Mouse (Mus musculus): Measurements from ENCODE around the gene Yod1. TPM values are rescaled to one million over a fixed set of nuclear protein-coding genes. Genes with fewer than 3 reads are reported as not detected.
A peak's percentile ranks its signal among the peaks of the same experiment; 100 is the strongest.

The Yod1 gene
- polyA plus RNA-seq, 1 experiment from 2014 or later, result 11.5 TPM

- H3K36me3 ChIP-seq, result peaks cover 16% of the 10 kb centered on the region
- no peaks in the 10 kb centered on the region for H3K9me3 ChIP-seq (replicated peaks)
- DNase-seq (ENCODE audit: low spot score), result no peak
- peak overlapping the region; percentile 82 for H3K4me3 ChIP-seq
- H3K27ac ChIP-seq (replicated peaks), result peak overlapping the region; percentile 94
- H3K4me1 ChIP-seq, result peaks cover 27% of the 10 kb centered on the region
- peaks cover 24% of the 10 kb centered on the region for H3K27me3 ChIP-seq (ENCODE audit: low read depth, poor library complexity, severe bottlenecking)
- WGBS, result 3% methylated on average over 3 of the region's 3 CpGs
Measured at GRCm38 (mm10) chr1:130716218-130716512, 962 bp upstream of the Yod1 start.

GRCm38 (mm10) chr1:130716513-130717290 is 425 bp upstream of the Yod1 start:
- DNase-seq (ENCODE audit: low spot score), result no peak

DNA sequence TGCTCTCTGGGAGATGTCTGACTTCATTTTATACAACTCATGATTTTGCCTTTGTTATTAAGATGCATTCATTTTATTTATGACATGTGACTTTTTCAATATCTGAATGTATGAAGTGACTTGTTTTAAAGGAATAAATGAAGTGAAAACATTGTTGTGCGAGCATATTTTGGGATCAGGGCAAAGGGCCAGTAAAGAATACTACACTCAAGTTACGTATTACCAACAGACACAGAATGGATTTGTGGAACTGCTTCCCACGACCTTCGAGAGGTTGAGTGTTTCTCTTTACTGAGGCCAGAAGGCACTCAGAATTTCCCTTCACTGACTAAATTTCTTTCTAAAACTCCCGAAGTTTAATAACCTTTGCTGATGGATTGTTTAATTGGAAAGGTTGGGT is 7.1 kb downstream of the Yod1 start:
- no peak for DNase-seq (ENCODE audit: low spot score)
- 97% methylated on average over 5 of the region's 5 CpGs for WGBS
- Histone ChIP-seq H3K4me1 (peaks cover 3% of the 10 kb centered on the region; the same call in 1 of the 2 replicates), H3K4me3 (no peak overlapping the region), H3K9me3 (replicated peaks) (no peaks in the 10 kb centered on the region), H3K27ac (replicated peaks) (no peak overlapping the region), H3K36me3 (peaks cover 19% of the 10 kb centered on the region), H3K27me3 (ENCODE audit: low read depth, poor library complexity, severe bottlenecking) (no peaks in the 10 kb centered on the region)

More at GRCm38 (mm10) chr1:130716513-130717290, 425 bp upstream of the Yod1 start:
- Histone ChIP-seq H3K9me3 (replicated peaks) (no peaks in the 10 kb centered on the region), H3K4me1 (peaks cover 27% of the 10 kb centered on the region), H3K36me3 (peaks cover 16% of the 10 kb centered on the region), H3K4me3 (peak overlapping the region; percentile 82), H3K27ac (replicated peaks) (peak overlapping the region; percentile 94), H3K27me3 (ENCODE audit: low read depth, poor library complexity, severe bottlenecking) (peaks cover 24% of the 10 kb centered on the region)
- WGBS, result under 1% methylated on average over 42 of the region's 42 CpGs

- Histone ChIP-seq H3K4me3 (no peak overlapping the region), H3K4me1 (peaks cover 1% of the 10 kb centered on the region), H3K36me3 (peaks cover 10% of the 10 kb centered on the region), H3K27me3 (ENCODE audit: low read depth, poor library complexity, severe bottlenecking) (no peaks in the 10 kb centered on the region), H3K27ac (replicated peaks) (no peak overlapping the region), H3K9me3 (replicated peaks) (no peaks in the 10 kb centered on the region)
- DNase-seq (ENCODE audit: low spot score), result no peak
- WGBS, result 90% methylated on average over 2 of the region's 2 CpGs
Measured at GRCm38 (mm10) chr1:130726396-130726795, 9.3 kb downstream of the Yod1 start.

DNA sequence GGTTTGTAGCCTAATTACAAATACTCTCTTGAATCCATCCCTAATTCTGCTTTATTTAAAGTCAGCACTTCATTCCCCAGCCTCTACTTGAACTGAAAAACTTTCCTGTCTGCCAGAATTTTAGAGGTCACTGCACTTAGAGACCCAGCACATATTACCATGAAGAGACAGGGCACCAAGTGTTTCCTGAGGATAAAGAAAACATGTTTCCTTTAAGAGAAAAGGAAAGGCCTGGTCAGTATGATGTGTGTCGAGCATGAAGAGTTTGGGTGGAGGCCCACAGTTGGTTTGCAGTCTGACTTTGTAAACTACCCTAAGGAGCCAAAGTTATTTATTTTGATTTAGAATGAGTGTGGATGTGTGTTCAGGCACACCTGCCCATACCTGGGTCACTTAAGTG is 10.9 kb downstream of the Yod1 start:
- H3K4me1 ChIP-seq, result peaks cover 10% of the 10 kb centered on the region
- peaks cover 6% of the 10 kb centered on the region; the same call in 1 of the 2 replicates for H3K36me3 ChIP-seq
- DNase-seq (ENCODE audit: low spot score), result no peak
- no peak overlapping the region for H3K27ac ChIP-seq (replicated peaks)
- no peaks in the 10 kb centered on the region for H3K9me3 ChIP-seq (replicated peaks)
- no peaks in the 10 kb centered on the region for H3K27me3 ChIP-seq (ENCODE audit: low read depth, poor library complexity, severe bottlenecking)
- 85% methylated on average over 1 of the region's 1 CpGs for WGBS
- no peak overlapping the region for H3K4me3 ChIP-seq

DNA sequence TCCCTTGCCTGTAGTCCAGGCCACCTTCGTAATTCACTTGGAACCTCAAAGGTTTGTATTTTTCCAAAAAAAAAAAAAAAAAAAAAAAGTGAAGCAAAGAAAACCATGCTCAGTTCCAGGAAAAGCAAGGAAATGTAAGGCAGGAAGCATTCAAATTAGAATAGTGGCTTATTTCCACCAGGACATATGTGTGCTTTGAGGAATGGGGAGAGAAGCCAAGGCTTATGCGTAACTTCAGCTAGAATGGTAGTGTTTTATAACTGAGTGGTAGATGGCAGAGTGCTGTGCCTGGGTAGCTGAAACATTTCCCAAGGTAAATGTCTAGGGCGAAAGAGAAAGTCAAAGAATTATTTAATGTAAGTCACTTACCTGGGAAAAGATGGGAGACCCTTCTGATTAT is 11.6 kb downstream of the Yod1 start:
- Histone ChIP-seq H3K9me3 (replicated peaks) (no peaks in the 10 kb centered on the region), H3K27me3 (ENCODE audit: low read depth, poor library complexity, severe bottlenecking) (no peaks in the 10 kb centered on the region), H3K27ac (replicated peaks) (no peak overlapping the region), H3K4me1 (peaks cover 10% of the 10 kb centered on the region), H3K36me3 (0 out of 2 replicates have a peak, but pooled peaks cover under 1% of the 10 kb centered on the region), H3K4me3 (no peak overlapping the region)
- 91% methylated on average over 3 of the region's 3 CpGs for WGBS
- no peak for DNase-seq (ENCODE audit: low spot score)

DNA sequence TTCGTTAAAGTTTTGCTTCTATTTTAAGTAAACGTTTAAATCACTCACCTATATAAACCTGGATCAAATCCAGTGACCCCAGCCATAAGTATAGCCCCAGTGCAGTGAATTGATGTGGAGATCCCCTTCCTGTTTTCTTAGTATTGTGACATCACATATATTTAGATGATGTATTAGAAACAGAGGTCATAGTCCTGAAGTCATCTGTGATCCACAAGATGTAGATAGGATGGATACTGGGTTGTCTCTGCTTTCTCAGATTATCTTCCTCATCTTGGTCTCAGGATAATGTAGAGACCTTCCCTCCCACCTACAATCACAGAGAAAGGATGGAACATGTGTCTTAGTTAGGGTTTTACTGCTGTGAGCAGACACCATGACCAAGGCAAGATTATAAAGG is 12.0 kb downstream of the Yod1 start, which contains the start of gene Pfkfb2:
Pfkfb2 (minus strand) TSS at position 101 of the 400 bp plus-strand sequence.
- no peak within 1 kb of the TSS for H3K27ac ChIP-seq (replicated peaks)
- peaks cover 10% of the 10 kb centered on the region for H3K4me1 ChIP-seq
- DNase-seq (ENCODE audit: low spot score), result no peak
- 89% methylated on average over 2 of the region's 2 CpGs for WGBS
- no peak within 1 kb of the TSS for H3K4me3 ChIP-seq
- H3K36me3 ChIP-seq, result no peaks in the 10 kb centered on the region
- H3K9me3 ChIP-seq (replicated peaks), result no peaks in the 10 kb centered on the region
- no peaks in the 10 kb centered on the region for H3K27me3 ChIP-seq (ENCODE audit: low read depth, poor library complexity, severe bottlenecking)

DNA sequence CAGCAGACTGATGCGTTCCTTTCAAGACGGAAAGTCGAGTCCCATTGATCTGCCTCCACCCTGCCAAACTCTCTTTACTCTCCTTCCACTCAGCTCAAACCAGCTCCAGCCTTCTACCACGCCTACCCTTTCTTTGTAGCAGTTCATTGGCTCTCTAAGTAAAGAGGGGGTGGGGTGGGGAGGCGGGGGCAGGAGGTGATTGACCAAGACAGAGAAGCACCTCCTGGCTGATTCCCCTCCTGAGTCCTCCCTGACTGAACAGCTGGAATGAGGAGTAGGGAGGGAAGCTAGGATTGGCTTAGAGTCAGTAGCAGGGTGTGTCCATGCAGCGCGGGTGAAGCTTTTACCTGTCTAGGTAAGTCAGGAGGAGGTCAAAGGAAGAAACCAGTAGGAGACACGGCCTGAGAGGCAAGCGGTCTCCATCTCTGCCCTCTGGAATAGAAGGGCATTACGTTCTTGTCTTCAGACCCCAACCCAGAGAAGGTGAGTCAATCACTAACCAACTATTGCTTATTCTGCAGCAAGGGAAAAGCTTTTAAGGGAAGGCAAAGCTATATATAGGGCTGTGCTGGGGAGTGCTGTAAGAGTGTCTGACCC is 14.7 kb downstream of the Yod1 start, which contains the start of gene AA986860:
AA986860 (plus strand) TSS at position 236 of the 597 bp plus-strand sequence.
- H3K36me3 ChIP-seq, result no peaks in the 10 kb centered on the region
- H3K4me1 ChIP-seq, result peaks cover 10% of the 10 kb centered on the region
- H3K27ac ChIP-seq (replicated peaks), result no peak within 1 kb of the TSS
- H3K9me3 ChIP-seq (replicated peaks), result no peaks in the 10 kb centered on the region
- peak within 1 kb of the TSS; percentile 34 for H3K4me3 ChIP-seq
- 5% methylated on average over 10 of the region's 10 CpGs for WGBS
- peak; percentile 51 for DNase-seq (ENCODE audit: low spot score)
- H3K27me3 ChIP-seq (ENCODE audit: low read depth, poor library complexity, severe bottlenecking), result no peaks in the 10 kb centered on the region

DNA sequence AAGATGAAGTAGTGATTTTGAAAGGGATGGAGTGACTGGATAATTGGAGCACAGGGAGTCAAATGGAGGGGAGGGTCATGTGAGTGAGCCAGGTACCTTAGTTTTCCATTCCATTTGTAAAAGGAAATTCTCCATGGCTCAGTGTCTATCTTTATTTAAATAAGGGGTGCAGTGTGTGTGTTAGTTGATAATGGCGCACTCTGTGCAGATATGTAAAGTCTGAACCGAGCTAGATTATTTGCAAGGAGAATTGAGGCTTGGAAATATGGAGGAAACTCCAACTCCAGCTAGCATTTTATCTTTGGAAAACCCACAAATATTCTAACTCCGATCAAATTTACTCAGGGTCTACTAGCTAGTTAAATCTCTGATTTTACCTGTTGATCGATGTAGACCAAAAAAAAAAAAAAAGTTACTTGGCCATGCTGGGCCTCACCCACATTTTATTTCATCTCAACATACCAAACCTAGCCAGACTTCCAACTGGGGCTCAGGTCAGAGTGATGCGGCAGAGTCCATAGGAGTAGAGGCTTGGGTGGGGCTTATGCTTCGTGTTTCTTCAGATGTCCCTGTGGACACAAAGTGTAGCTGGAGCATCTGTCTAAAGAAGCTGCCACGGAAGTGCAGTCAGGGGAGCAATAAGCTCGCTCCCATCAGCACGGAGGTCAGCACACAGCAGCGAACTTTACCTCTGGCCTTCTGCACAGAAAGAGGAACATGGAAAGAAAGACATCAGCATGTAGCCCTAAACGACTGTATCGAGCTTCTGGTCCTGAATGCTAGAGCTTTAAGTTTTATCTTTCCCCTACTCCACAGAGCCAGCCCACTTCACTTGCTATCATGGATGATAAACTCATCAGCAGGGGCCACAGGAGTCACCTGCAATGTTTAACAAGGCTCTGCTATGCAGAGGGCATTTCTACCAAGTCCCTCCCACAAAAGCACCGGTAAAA is 15.9 kb downstream of the Yod1 start:
- Histone ChIP-seq H3K9me3 (replicated peaks) (no peaks in the 10 kb centered on the region), H3K27me3 (ENCODE audit: low read depth, poor library complexity, severe bottlenecking) (no peaks in the 10 kb centered on the region), H3K27ac (replicated peaks) (no peak overlapping the region), H3K36me3 (no peaks in the 10 kb centered on the region), H3K4me1 (peaks cover 10% of the 10 kb centered on the region), H3K4me3 (no peak overlapping the region)
- DNase-seq (ENCODE audit: low spot score), result no peak
- whole genome bisulfite sequencing, result 92% methylated on average over 13 of the region's 13 CpGs

DNA sequence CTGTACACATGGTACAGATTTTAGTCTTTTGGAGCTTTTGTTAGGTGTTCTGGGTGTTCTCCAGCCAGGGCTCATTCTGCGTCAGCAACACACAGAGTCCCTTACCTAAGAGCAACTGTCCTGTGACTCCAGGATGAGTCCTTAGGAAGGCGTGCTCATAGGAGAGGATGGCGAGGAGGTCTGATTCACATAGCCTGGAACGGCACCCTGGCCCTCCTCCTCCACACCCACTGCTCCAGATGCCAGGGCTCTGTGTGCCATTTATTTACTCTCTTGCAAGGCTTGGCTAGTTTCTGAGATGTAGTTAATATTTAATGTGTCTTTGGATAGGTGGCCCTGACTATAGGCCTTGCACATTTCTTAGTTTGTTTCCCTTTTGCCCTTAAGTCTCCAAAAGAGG is 16.5 kb downstream of the Yod1 start:
- H3K4me3 ChIP-seq, result no peak overlapping the region
- H3K27ac ChIP-seq (replicated peaks), result no peak overlapping the region
- H3K36me3 ChIP-seq, result no peaks in the 10 kb centered on the region
- peaks cover 10% of the 10 kb centered on the region for H3K4me1 ChIP-seq
- no peak for DNase-seq (ENCODE audit: low spot score)
- no peaks in the 10 kb centered on the region for H3K27me3 ChIP-seq (ENCODE audit: low read depth, poor library complexity, severe bottlenecking)
- 88% methylated on average over 4 of the region's 4 CpGs for whole genome bisulfite sequencing
- no peaks in the 10 kb centered on the region for H3K9me3 ChIP-seq (replicated peaks)

DNA sequence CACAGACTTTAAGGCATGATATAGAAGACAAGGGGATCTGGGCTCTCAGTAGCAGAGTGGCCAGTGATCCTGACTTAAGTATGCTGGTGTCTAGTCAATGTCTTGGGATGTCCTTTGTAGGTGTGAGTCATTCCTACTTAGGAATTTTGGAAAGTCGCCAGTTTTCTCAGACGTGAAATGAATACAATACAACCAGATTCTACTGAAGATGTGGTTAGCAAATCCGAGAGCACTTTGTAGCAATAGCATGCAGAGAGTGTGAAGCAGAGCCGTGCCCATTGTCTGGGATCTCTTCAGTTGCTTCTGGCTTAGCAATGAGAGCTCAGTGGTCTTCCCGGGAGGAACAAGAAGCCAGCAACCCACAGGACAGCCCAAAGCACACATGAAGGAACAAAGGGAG is 17.3 kb downstream of the Yod1 start:
- no peaks in the 10 kb centered on the region for H3K9me3 ChIP-seq (replicated peaks)
- DNase-seq (ENCODE audit: low spot score), result no peak
- no peaks in the 10 kb centered on the region for H3K27me3 ChIP-seq (ENCODE audit: low read depth, poor library complexity, severe bottlenecking)
- no peaks in the 10 kb centered on the region for H3K36me3 ChIP-seq
- H3K4me3 ChIP-seq, result no peak overlapping the region
- no peak overlapping the region for H3K27ac ChIP-seq (replicated peaks)
- H3K4me1 ChIP-seq, result peaks cover 10% of the 10 kb centered on the region
- WGBS, result 76% methylated on average over 5 of the region's 5 CpGs

DNA sequence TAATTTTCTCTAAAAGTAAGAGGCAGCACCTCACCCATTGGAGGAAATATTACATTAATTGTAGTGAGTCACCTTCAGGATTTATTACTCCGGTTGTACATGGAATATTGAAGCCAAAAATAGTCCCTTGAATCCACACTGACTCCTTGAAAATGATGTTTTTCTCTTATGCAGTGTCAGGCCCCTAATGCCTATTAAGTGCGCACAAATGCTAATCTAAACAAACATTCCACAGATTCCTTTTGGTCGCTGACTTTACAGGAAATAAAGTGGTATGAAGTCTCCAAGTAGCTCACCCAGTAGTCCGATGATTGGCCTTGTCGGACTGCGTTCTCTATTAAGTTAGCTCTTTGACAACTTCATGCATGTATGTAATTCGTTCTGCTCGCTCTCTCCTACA is 17.7 kb downstream of the Yod1 start:
- H3K27me3 ChIP-seq (ENCODE audit: low read depth, poor library complexity, severe bottlenecking), result no peaks in the 10 kb centered on the region
- 76% methylated on average over 8 of the region's 8 CpGs for WGBS
- H3K9me3 ChIP-seq (replicated peaks), result no peaks in the 10 kb centered on the region
- H3K4me3 ChIP-seq, result no peak overlapping the region
- no peaks in the 10 kb centered on the region for H3K36me3 ChIP-seq
- H3K27ac ChIP-seq (replicated peaks), result no peak overlapping the region
- peaks cover 10% of the 10 kb centered on the region for H3K4me1 ChIP-seq
- DNase-seq (ENCODE audit: low spot score), result no peak

All from midbrain, embryonic 10.5 days (tissue).